7 mouse cellular contexts compared by ENCODE assay signal in genomic region chr7:110769094-110769493, GRCm38 (mm10). TPM values are rescaled to one million over a fixed set of nuclear protein-coding genes. Genes with fewer than 3 reads are reported as not detected.
DNase-seq lines count a peak whose midpoint lies in the region; ATAC-seq and TF ChIP-seq lines count a peak whose summit lies in the region.

No protein-coding gene starts in this region.

- peak overlapping the region; percentile 86 for H3K4me2 ChIP-seq in heart, embryonic 15.5 days

- H3K36me3 ChIP-seq in G1E (replicated peaks), result peaks cover 2% of the 10 kb centered on the region
- H3K36me3 ChIP-seq in heart, embryonic 15.5 days, result no peaks in the 10 kb centered on the region
- no peaks in the 10 kb centered on the region for H3K36me3 ChIP-seq in macrophage (ENCODE audit: inconsistent target)
- H3K36me3 ChIP-seq in splenic B cell, adult 2 months (ENCODE audit: control insufficient read depth, insufficient read depth, low read length, poor library complexity, severe bottlenecking), result no peaks in the 10 kb centered on the region

- H3K9ac ChIP-seq in heart, embryonic 15.5 days, result peak overlapping the region; percentile 68

- H3K79me2 ChIP-seq in macrophage (ENCODE audit: inconsistent target), result peaks cover 32% of the 10 kb centered on the region

- DNase-seq in G1E (ENCODE audit: low spot score), result no peak
- peak; percentile 47 for DNase-seq in c-Kit-positive CD71-positive TER-119-positive erythroid progenitor cells, embryonic 14.5 days (ENCODE audit: low spot score)
- peak; percentile 51 for DNase-seq in kidney, postnatal 14 days
- DNase-seq in splenic B cell, adult 2 months (ENCODE audit: low read depth, low spot score), result peak; percentile 56
- DNase-seq in testis, postnatal 10 days (ENCODE audit: low spot score), result no peak

- peak overlapping the region; percentile 75 for H3K4me3 ChIP-seq in G1E (ENCODE audit: low read depth, low read length)
- peak overlapping the region; percentile 54 for H3K4me3 ChIP-seq in heart, embryonic 15.5 days
- H3K4me3 ChIP-seq in macrophage (ENCODE audit: inconsistent target), result peak overlapping the region; percentile 49

- H3K27me3 ChIP-seq in G1E (ENCODE audit: insufficient read depth, low read length), result no peaks in the 10 kb centered on the region; the same call in 1 of the 2 replicates
- no peaks in the 10 kb centered on the region for H3K27me3 ChIP-seq in heart, embryonic 15.5 days
- H3K27me3 ChIP-seq in splenic B cell, adult 2 months (ENCODE audit: control insufficient read depth, insufficient read depth, low read length, poor library complexity, severe bottlenecking), result no peaks in the 10 kb centered on the region

- WGBS in heart, embryonic 15.5 days, result 41% methylated on average over 4 of the region's 4 CpGs
- WGBS in macrophage (ENCODE audit: missing documents), result 11% methylated on average over 4 of the region's 4 CpGs

- no peak for TF ChIP-seq CTCF in G1E (IDR thresholded peaks at IDR 0.05; ENCODE audit: low read depth, low read length)

- H3K9me3 ChIP-seq in G1E (replicated peaks), result no peaks in the 10 kb centered on the region
- H3K9me3 ChIP-seq in heart, embryonic 15.5 days (replicated peaks), result no peaks in the 10 kb centered on the region

- no peak for ATAC-seq in G1E (ENCODE audit: extremely low read depth, insufficient number of reproducible peaks, low FRiP score, poor library complexity, severe bottlenecking)
- ATAC-seq in heart, embryonic 15.5 days (replicated peaks; ENCODE audit: insufficient number of reproducible peaks, insufficient read depth, low FRiP score, low read depth), result 0 out of 2 replicates have a peak, but pooled peaks have one; percentile 12

- peaks cover 60% of the 10 kb centered on the region for H3K4me1 ChIP-seq in G1E (ENCODE audit: insufficient read depth, low read depth, low read length)
- H3K4me1 ChIP-seq in heart, embryonic 15.5 days (replicated peaks), result peaks cover 39% of the 10 kb centered on the region

- peak overlapping the region; percentile 26; the same call in 1 of the 2 replicates for H3K27ac ChIP-seq in heart, embryonic 15.5 days
- peak overlapping the region; percentile 81 for H3K27ac ChIP-seq in macrophage

RNA-seq across cellular contexts. Expression of gene Ampd3, which starts 1.1 kb away (rescaled TPM):
- total RNA-seq in G1E (2014; fragmentation: Nextera tagmentation) (64.1 and 69.5 TPM in 2 replicates), G1E (2017) (21.8 and 26.0 TPM in 2 replicates)
- polyA plus RNA-seq in G1E (2012) (10.7 and 13.1 TPM in 2 replicates), macrophage (2018) (28.1 to 43.7 TPM (median 33.5 TPM) in 3 replicates)
- 8.0 and 9.3 TPM in 2 replicates for polyA plus RNA-seq in heart, embryonic 15.5 days (2015; fragmentation: Nextera tagmentation; extraction: Ambion mirVana)
- total RNA-seq in macrophage (2018; cell fraction: chromatin; rRNA removed), result 100 to 1,000 TPM in 16 of 26 experiments, 10 to 100 TPM in 10; 73.4 to 834 (median 156) TPM
- total RNA-seq in macrophage (2018; cell fraction: cytosol; rRNA removed), result 100 to 1,000 TPM in 4 of 26 experiments, 10 to 100 TPM in 22; 22.3 to 172 (median 30.3) TPM
- total RNA-seq in macrophage (2018; cell fraction: nucleus; rRNA removed), result 100 to 1,000 TPM in 15 of 26 experiments, 10 to 100 TPM in 11; 35.2 to 511 (median 111) TPM

Comparison
In these comparisons a context has a peak if more than half of its experiments do, and no peak if none do; other contexts are left out.
1. DNase-seq: peak in c-Kit-positive CD71-positive TER-119-positive erythroid progenitor cells, embryonic 14.5 days (single experiment), kidney, postnatal 14 days (single experiment) and splenic B cell, adult 2 months (single experiment); none in G1E (single experiment) and testis, postnatal 10 days (single experiment).
2. Peak in every context shown above with its lines, with median percentiles within 50 percentile points of each other: H3K4me3 ChIP-seq.